Mouse (Mus musculus) MEL (cell line): ENCODE measurements around the gene Kcnk2. TPM values are rescaled to one million over a fixed set of nuclear protein-coding genes. Genes with fewer than 3 reads are reported as not detected.

Experiments used
- DNase-seq: peaks from one replicate; pipeline ENCODE4 v3.0.0; 2011; ENCODE audit warnings: low read depth, low spot score
- H3K27ac ChIP-seq: 2 replicates; pipeline ENCODE4 v1.5.1; 2012; ENCODE audit warnings: low read depth, mild to moderate bottlenecking, control low read depth, low read length, moderate library complexity; ENCODE audit not compliant: control insufficient read depth
- H3K27me3 ChIP-seq, 2 experiments: fragments of 150-350 bp in 1 of 2; sonication (generic) in 1 of 2; 2 replicates each; pipeline ENCODE4 v1.6.1; 2012; ENCODE audit warnings: low read length in 2 of 2, mild to moderate bottlenecking in 2 of 2, improper control_type of control experiment in 1 of 2, moderate library complexity in 1 of 2; ENCODE audit not compliant: insufficient read depth in 2 of 2, control insufficient read depth in 1 of 2
- H3K36me3 ChIP-seq, 2 experiments: 2 replicates each; pipeline ENCODE4 v1.6.1; 2012 to 2014; ENCODE audit warnings: low read length in 2 of 2, improper control_type of control experiment in 1 of 2, inconsistent platforms in 1 of 2, mild to moderate bottlenecking in 1 of 2; ENCODE audit not compliant: insufficient read depth in 2 of 2, control insufficient read depth in 1 of 2
- H3K4me1 ChIP-seq, 2 experiments: fragments of 150-350 bp in 1 of 2; sonication (generic) in 1 of 2; 2 replicates each; pipeline ENCODE4 v1.6.1; 2012; ENCODE audit warnings: low read length in 2 of 2, improper control_type of control experiment in 1 of 2, mild to moderate bottlenecking in 1 of 2; ENCODE audit not compliant: insufficient read depth in 2 of 2, control insufficient read depth in 1 of 2
- H3K4me3 ChIP-seq, 2 experiments: fragments of 150-350 bp in 1 of 2; sonication (generic) in 1 of 2; 2 replicates each; pipeline ENCODE4 v1.5.1; 2012; ENCODE audit warnings: low read depth in 2 of 2, low read length in 2 of 2, mild to moderate bottlenecking in 2 of 2, moderate library complexity in 2 of 2, control low read depth in 1 of 2, improper control_type of control experiment in 1 of 2; ENCODE audit not compliant: control insufficient read depth in 1 of 2, insufficient read depth in 1 of 2
- H3K79me2 ChIP-seq: 2 replicates; pipeline ENCODE4 v1.6.1; 2012; ENCODE audit warnings: mild to moderate bottlenecking, low read length, moderate library complexity; ENCODE audit not compliant: control insufficient read depth, poor library complexity, insufficient read depth
- H3K9ac ChIP-seq: 2 replicates; pipeline ENCODE4 v1.6.1; 2012; ENCODE audit warnings: low read depth, mild to moderate bottlenecking, control low read depth, low read length, moderate library complexity; ENCODE audit not compliant: control insufficient read depth, poor library complexity, severe bottlenecking
- H3K9me3 ChIP-seq: fragments of 150-350 bp; sonication (generic); replicated peaks from 2 replicates; pipeline ENCODE4 v1.6.1; 2012; ENCODE audit warnings: mild to moderate bottlenecking, low read length, improper control_type of control experiment, moderate library complexity; ENCODE audit not compliant: insufficient read depth
- BHLHE40 ChIP-seq: IDR thresholded peaks from 2 replicates; pipeline ENCODE4 v1.6.1; 2012; ENCODE audit warnings: low read depth, mild to moderate bottlenecking, inconsistent platforms, low read length, improper control_type of control experiment, borderline replicate concordance
- CHD1 ChIP-seq: IDR thresholded peaks from 2 replicates; pipeline ENCODE4 v1.6.1; 2012; ENCODE audit warnings: low read depth, mild to moderate bottlenecking, inconsistent platforms, low read length, improper control_type of control experiment
- EP300 ChIP-seq, 2 experiments: IDR thresholded peaks; 2 replicates each; pipeline ENCODE4 v1.6.1; 2011; ENCODE audit warnings: improper control_type of control experiment in 2 of 2, low read length in 2 of 2, low read depth in 1 of 2, mild to moderate bottlenecking in 1 of 2
- HCFC1 ChIP-seq: IDR thresholded peaks from 2 replicates; pipeline ENCODE4 v1.6.1; 2012; ENCODE audit warnings: low read depth, mild to moderate bottlenecking, inconsistent platforms, low read length, improper control_type of control experiment, moderate library complexity
- JUND ChIP-seq: IDR thresholded peaks from 2 replicates; pipeline ENCODE4 v1.6.1; 2011; ENCODE audit warnings: low read depth, mild to moderate bottlenecking, improper control_type of control experiment, low read length
- MAFK ChIP-seq: IDR thresholded peaks from 2 replicates; pipeline ENCODE4 v1.6.1; 2011; ENCODE audit warnings: low read depth, mild to moderate bottlenecking, low read length, improper control_type of control experiment, borderline replicate concordance
- MAX ChIP-seq: IDR thresholded peaks from 2 replicates; pipeline ENCODE4 v1.6.1; 2011; ENCODE audit warnings: low read length, improper control_type of control experiment
- MAZ ChIP-seq: IDR thresholded peaks from 2 replicates; pipeline ENCODE4 v1.6.1; 2012; ENCODE audit warnings: low read depth, mild to moderate bottlenecking, inconsistent platforms, low read length, improper control_type of control experiment
- MEF2A ChIP-seq: IDR thresholded peaks from 2 replicates; pipeline ENCODE4 v1.6.1; 2014; ENCODE audit warnings: low read depth, mild to moderate bottlenecking, inconsistent platforms, low read length, improper control_type of control experiment; ENCODE audit not compliant: poor library complexity, insufficient replicate concordance, severe bottlenecking; ENCODE audit errors: extremely low read depth
- MYB ChIP-seq: IDR thresholded peaks from 2 replicates; pipeline ENCODE4 v1.6.1; 2011; ENCODE audit warnings: mild to moderate bottlenecking, low read depth, low read length, improper control_type of control experiment
- NRF1 ChIP-seq: IDR thresholded peaks from 2 replicates; pipeline ENCODE4 v1.6.1; 2014; ENCODE audit warnings: low read depth, mild to moderate bottlenecking, inconsistent platforms, low read length, improper control_type of control experiment, moderate library complexity; ENCODE audit not compliant: poor library complexity, insufficient read depth, severe bottlenecking
- POLR2A ChIP-seq, 2 experiments: IDR thresholded peaks; 2 replicates each; pipeline ENCODE4 v1.6.1; 2011 to 2012; ENCODE audit warnings: low read length in 2 of 2, mild to moderate bottlenecking in 2 of 2, control low read depth in 1 of 2, improper control_type of control experiment in 1 of 2, low read depth in 1 of 2, moderate library complexity in 1 of 2; ENCODE audit not compliant: control insufficient read depth in 1 of 2, insufficient read depth in 1 of 2, poor library complexity in 1 of 2
- POLR2AphosphoS2 ChIP-seq: IDR thresholded peaks from 2 replicates; pipeline ENCODE4 v1.6.1; 2011; ENCODE audit warnings: low read length, improper control_type of control experiment
- POLR2AphosphoS5 ChIP-seq: IDR thresholded peaks from 2 replicates; pipeline ENCODE4 v1.6.1; 2012; ENCODE audit warnings: low read depth, borderline replicate concordance, mild to moderate bottlenecking, inconsistent platforms, low read length, moderate library complexity, mixed read lengths
- RCOR1 ChIP-seq: IDR thresholded peaks from 2 replicates; pipeline ENCODE4 v1.6.1; 2012; ENCODE audit warnings: low read depth, mild to moderate bottlenecking, inconsistent platforms, low read length, improper control_type of control experiment
- SIN3A ChIP-seq: IDR thresholded peaks from 2 replicates; pipeline ENCODE4 v1.6.1; 2012; ENCODE audit warnings: low read length, improper control_type of control experiment, inconsistent platforms
- SMC3 ChIP-seq: IDR thresholded peaks from 2 replicates; pipeline ENCODE4 v1.6.1; 2011; ENCODE audit warnings: low read depth, low read length, improper control_type of control experiment
- TAL1 ChIP-seq: IDR thresholded peaks from 2 replicates; pipeline ENCODE4 v1.6.1; 2012; ENCODE audit warnings: mild to moderate bottlenecking, inconsistent platforms, low read length, moderate library complexity, mixed read lengths
- UBTF ChIP-seq: IDR thresholded peaks from 2 replicates; pipeline ENCODE4 v1.6.1; 2012; ENCODE audit warnings: low read depth, mild to moderate bottlenecking, inconsistent platforms, low read length, improper control_type of control experiment, moderate library complexity, borderline replicate concordance; ENCODE audit not compliant: insufficient read depth
- USF2 ChIP-seq, 2 experiments: IDR thresholded peaks; 2 replicates each; pipeline ENCODE4 v1.6.1; 2011 to 2012; ENCODE audit warnings: improper control_type of control experiment in 2 of 2, low read length in 2 of 2, borderline replicate concordance in 1 of 2, inconsistent platforms in 1 of 2, low read depth in 1 of 2, mild to moderate bottlenecking in 1 of 2; ENCODE audit not compliant: insufficient read depth in 1 of 2
- ZC3H11A ChIP-seq: IDR thresholded peaks from 2 replicates; pipeline ENCODE4 v1.6.1; 2012; ENCODE audit warnings: low read depth, mild to moderate bottlenecking, inconsistent platforms, low read length, improper control_type of control experiment
- ZKSCAN1 ChIP-seq: IDR thresholded peaks from 2 replicates; pipeline ENCODE4 v1.6.1; 2012; ENCODE audit warnings: low read depth, mild to moderate bottlenecking, inconsistent platforms, low read length, improper control_type of control experiment, moderate library complexity
- ZMIZ1 ChIP-seq: IDR thresholded peaks from 2 replicates; pipeline ENCODE4 v1.6.1; 2012; ENCODE audit warnings: low read depth, mild to moderate bottlenecking, inconsistent platforms, low read length, improper control_type of control experiment, moderate library complexity
- ZNF384 ChIP-seq: IDR thresholded peaks from 2 replicates; pipeline ENCODE4 v1.6.1; 2012; ENCODE audit warnings: low read depth, mild to moderate bottlenecking, inconsistent platforms, low read length, improper control_type of control experiment
- polyA plus RNA-seq, 2 experiments: library from polyadenylated mRNA; stranded (reverse) in 1 of 2; unstranded in 1 of 2; fragments of >175 nt in 1 of 2; fragments of >200 nt in 1 of 2; gene quantifications; 2 replicates each; pipeline versions ENCODE4 v1.2.1 to v1.2.4; 2012; ENCODE audit warnings: low replicate concordance in 2 of 2, low read depth in 1 of 2; ENCODE audit not compliant: insufficient read length in 2 of 2, insufficient read depth in 1 of 2, missing spikeins in 1 of 2
- total RNA-seq: library from RNA; depleted of rRNA; stranded (reverse); fragments of 300-350 nt; gene quantifications from 2 replicates; pipeline ENCODE4 v1.2.3, GENCODE M21; 2012; rRNA removed

Kcnk2 gene
- total RNA-seq = not detected in 2 replicates
- not detected for polyA plus RNA-seq

GRCm38 (mm10) chr1:189402223-189402943 lies at the start of gene Kcnk2:
Gene Kcnk2 (minus strand): TSS chr1:189402273.
- Histone ChIP-seq H3K9me3 (no peaks in the 10 kb centered on the region), H3K4me1 (no peaks in the 10 kb centered on the region), H3K27me3 (no peaks in the 10 kb centered on the region), H3K27ac (no peak within 1 kb of the TSS), H3K9ac (no peak within 1 kb of the TSS)
- no peak for TF ChIP-seq TAL1
- TF ChIP-seq MAFK = no peak
- no peak for TF ChIP-seq CHD1
- TF ChIP-seq SIN3A = no peak
- no peak for TF ChIP-seq SMC3
- TF ChIP-seq NRF1 = no peak
- TF ChIP-seq MEF2A = no peak
- TF ChIP-seq POLR2A (IDR thresholded peaks at IDR 0.05; ENCODE audit: control insufficient read depth in 1 of 2, insufficient read depth in 1 of 2, low read depth in 1 of 2, low read length in 2 of 2, poor library complexity in 1 of 2) = no peak
- TF ChIP-seq ZMIZ1 = no peak
- TF ChIP-seq ZNF384 = no peak
- TF ChIP-seq ZC3H11A = no peak
- TF ChIP-seq, all 39 proteins: peak for 0
- Histone ChIP-seq H3K4me3 (no peak within 1 kb of the TSS), H3K36me3 (no peaks in the 10 kb centered on the region), H3K79me2 (no peaks in the 10 kb centered on the region)
- DNase-seq = no peak

DNA sequence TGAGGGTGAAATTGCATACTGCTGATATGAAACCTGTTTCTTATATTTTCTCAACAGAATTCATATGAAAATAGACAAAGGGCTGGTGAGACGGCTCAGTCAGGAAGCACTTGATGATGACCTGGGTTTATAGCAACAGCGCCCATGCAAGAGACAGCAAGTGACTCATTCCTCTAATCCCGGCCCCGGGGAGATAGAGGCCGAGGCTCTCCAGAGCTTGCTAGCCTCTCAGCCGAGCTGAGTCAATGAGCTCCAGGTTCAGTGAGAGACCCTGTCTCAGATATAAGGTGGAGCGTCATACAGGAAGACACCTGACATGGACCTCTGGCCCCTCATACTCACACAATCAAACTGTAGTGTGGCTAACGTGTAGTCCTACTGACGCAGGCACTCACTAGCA lies 38.7 kb upstream of the Kcnk2 start:
- TF ChIP-seq MYB (no peak), UBTF (no peak), POLR2AphosphoS5 (no peak), USF2 (IDR thresholded peaks at IDR 0.05; ENCODE audit: borderline replicate concordance in 1 of 2, insufficient read depth in 1 of 2, low read depth in 1 of 2, low read length in 2 of 2) (no peak), EP300 (IDR thresholded peaks at IDR 0.05; ENCODE audit: low read depth in 1 of 2, low read length in 2 of 2) (no peak), HCFC1 (no peak), POLR2AphosphoS2 (no peak), JUND (no peak), TAL1 (no peak), MAZ (no peak), BHLHE40 (no peak), SIN3A (no peak), RCOR1 (no peak), ZKSCAN1 (no peak), MAX (no peak)
- DNase-seq = no peak

More for the DNA sequence above, 38.7 kb upstream of the Kcnk2 start:
- H3K27me3 ChIP-seq = no peaks in the 10 kb centered on the region
- H3K79me2 ChIP-seq = no peaks in the 10 kb centered on the region
- H3K36me3 ChIP-seq = no peaks in the 10 kb centered on the region
- H3K4me1 ChIP-seq = no peaks in the 10 kb centered on the region
- no peak overlapping the region for H3K27ac ChIP-seq
- H3K9me3 ChIP-seq = no peaks in the 10 kb centered on the region
- H3K4me3 ChIP-seq = no peak overlapping the region
- no peak overlapping the region for H3K9ac ChIP-seq
